Mouse (Mus musculus): ENCODE data around the gene 4933414I15Rik. TPM values are rescaled to one million over a fixed set of nuclear protein-coding genes. Genes with fewer than 3 reads are reported as not detected.

Gene 4933414I15Rik
- total RNA-seq, 2 experiments from 2014 or later, result not detected

Other genes starting within 250 kb of the 4933414I15Rik start
- gene Zfp354c, start 116.0 kb downstream of the 4933414I15Rik start, total RNA-seq (2021), result 10 to 100 TPM; 59.8 to 66.1 TPM
- 1 to 10 TPM; 4.6 to 4.7 TPM for gene Zfp879, start 102.2 kb downstream of the 4933414I15Rik start, total RNA-seq (2021)
- not detected for gene Grm6, start 93.1 kb downstream of the 4933414I15Rik start, total RNA-seq (2021)
- 1 to 10 TPM; 7.0 to 7.1 TPM for gene Zfp454, start 56.1 kb downstream of the 4933414I15Rik start, total RNA-seq (2021)
- gene Zfp2, start 27.6 kb downstream of the 4933414I15Rik start, total RNA-seq (2021), result 10 to 100 TPM; 18.6 to 21.7 TPM
- gene Zfp354b, start 12.1 kb downstream of the 4933414I15Rik start, total RNA-seq (2021), result 1 to 10 TPM; 4.9 to 6.2 TPM
- not detected for gene Prop1, start 10.0 kb upstream of the 4933414I15Rik start, total RNA-seq (2021)
- gene Olfr1378, start 22.8 kb upstream of the 4933414I15Rik start, total RNA-seq (2021), result not detected
- gene Olfr1377, start 38.2 kb upstream of the 4933414I15Rik start, total RNA-seq (2021), result not detected
- gene Olfr51, start 59.8 kb upstream of the 4933414I15Rik start, total RNA-seq (2021), result not detected
- gene Olfr54, start 70.5 kb upstream of the 4933414I15Rik start, total RNA-seq (2021), result not detected
- gene Olfr1375, start 104.3 kb upstream of the 4933414I15Rik start, total RNA-seq (2021), result not detected
- 10 to 100 TPM in 1 of 2 experiments, 1 to 10 TPM in 1; 9.0 to 10.0 TPM for gene Zfp354a, start 115.5 kb upstream of the 4933414I15Rik start, total RNA-seq (2021)